ENCODE assay signal across 15 mouse cellular contexts in the genomic region with DNA sequence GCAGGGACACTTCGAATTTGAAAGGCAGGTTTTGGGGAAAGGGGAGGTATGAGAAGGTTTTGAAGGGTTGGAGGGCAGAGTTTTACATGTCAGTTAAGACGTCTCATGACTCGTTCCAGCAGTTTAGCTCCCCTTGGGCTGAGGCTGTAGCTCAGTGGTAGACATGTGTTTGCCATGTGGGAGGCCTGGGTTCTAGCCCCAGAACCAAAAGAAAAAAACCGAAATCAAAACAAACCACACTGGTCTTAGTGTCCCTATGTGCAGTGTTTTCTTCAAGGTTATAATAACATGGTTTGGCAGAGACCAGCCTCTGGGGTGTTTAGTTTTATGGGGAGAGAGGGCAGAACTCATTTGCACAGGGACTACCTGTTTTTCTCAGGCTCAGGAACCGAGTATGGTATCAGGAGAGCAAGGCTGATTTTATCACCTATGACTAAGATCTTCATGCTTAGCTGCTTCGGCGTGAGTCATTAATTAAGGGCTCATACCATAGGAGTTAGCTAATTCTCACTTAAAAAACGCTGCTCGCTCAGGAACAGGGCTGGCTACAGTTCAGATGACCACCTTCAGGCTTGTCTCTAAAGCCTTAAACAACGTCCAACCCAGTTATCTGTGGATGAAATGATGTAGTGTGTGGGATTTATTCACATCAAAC. TPM values are rescaled to one million over a fixed set of nuclear protein-coding genes. Genes with fewer than 3 reads are reported as not detected.
DNase-seq lines count a peak whose midpoint lies in the region; ATAC-seq and TF ChIP-seq lines count a peak whose summit lies in the region.
"Had no signal": no experiment of that assay in that cellular context is flagged by ENCODE, and none has a peak within 500 bp of the region (broad histone marks: within the 10 kb centered on the region; RNA-seq: fewer than 3 reads in every experiment).

No protein-coding gene starts in this region.

- no peak overlapping the region for H3ac ChIP-seq in myocyte (ENCODE audit: control insufficient read depth, insufficient read length)

- H3K36me3 ChIP-seq in kidney, adult 2 months (ENCODE audit: control insufficient read depth, insufficient read depth, low read length): no peaks in the 10 kb centered on the region
- H3K36me3 ChIP-seq in myocyte (ENCODE audit: control insufficient read depth, insufficient read depth): no peaks in the 10 kb centered on the region
- H3K36me3 ChIP-seq in hindbrain, postnatal 0 days (ENCODE audit: insufficient read depth, low read length): no peaks in the 10 kb centered on the region
- H3K36me3 ChIP-seq: midbrain, embryonic 15.5 days had no signal

- TF ChIP-seq POLR2A in kidney, adult 2 months (IDR thresholded peaks at IDR 0.05; ENCODE audit: low read depth, low read length): no peak
- TF ChIP-seq POLR2A in myocyte (IDR thresholded peaks at IDR 0.05; ENCODE audit: insufficient read length, low read depth): no peak
- TF ChIP-seq POLR2A in cerebellum, adult 2 months (IDR thresholded peaks at IDR 0.05; ENCODE audit: borderline replicate concordance, insufficient read depth, low read length): no peak

- POLR2A ChIA-PET in Patski (lab: Charles Lee): interaction anchor here (1.0 to 1.4 kb wide), 2 partner anchors 9 to 26 kb away, joined by 3 to 4 read pairs; no protein-coding TSS in a partner anchor

- H3K4me1 ChIP-seq in kidney, adult 2 months (ENCODE audit: control insufficient read depth, insufficient read depth, low read length): peaks cover 51% of the 10 kb centered on the region
- H3K4me1 ChIP-seq in hindbrain, postnatal 0 days (ENCODE audit: insufficient read depth, low read length): no peaks in the 10 kb centered on the region
- H3K4me1 ChIP-seq in cerebellum, adult 2 months (ENCODE audit: control insufficient read depth, insufficient read depth, low read length): no peaks in the 10 kb centered on the region
- H3K4me1 ChIP-seq: midbrain, embryonic 15.5 days had no signal

- peak overlapping the region; percentile 81 for H3K27ac ChIP-seq in kidney, adult 2 months (ENCODE audit: insufficient read depth, low read depth, low read length)
- no peak overlapping the region for H3K27ac ChIP-seq in hindbrain, postnatal 0 days
- no peak overlapping the region for H3K27ac ChIP-seq in cerebellum, adult 2 months (ENCODE audit: insufficient read depth, low read length)
- H3K27ac ChIP-seq: hindbrain, embryonic 10.5 days; midbrain, embryonic 15.5 days had no signal

- WGBS in kidney, adult 2 months: 21% methylated on average over 10 of the region's 10 CpGs
- WGBS in hindbrain, postnatal 0 days: 62% methylated on average over 10 of the region's 10 CpGs
- 60% methylated on average over 10 of the region's 10 CpGs for WGBS in cerebellum, adult 2 months

- ATAC-seq in Patski: peak; percentile 75
- ATAC-seq in hindbrain, postnatal 0 days: no peak
- ATAC-seq: activated CD4-positive, CD25-positive, alpha-beta regulatory T cell, adult 4 months; forebrain, embryonic 16.5 days; midbrain, embryonic 15.5 days had no signal

- H3K27me3 ChIP-seq in kidney, adult 2 months (replicated peaks; ENCODE audit: control insufficient read depth, insufficient read depth, low read length): no peaks in the 10 kb centered on the region
- H3K27me3 ChIP-seq in Patski (no peaks in the 10 kb centered on the region), myocyte (ENCODE audit: control insufficient read depth, insufficient read depth, insufficient read length) (no peaks in the 10 kb centered on the region)
- no peaks in the 10 kb centered on the region for H3K27me3 ChIP-seq in hindbrain, postnatal 0 days (ENCODE audit: insufficient read depth, low read length)
- no peaks in the 10 kb centered on the region for H3K27me3 ChIP-seq in cerebellum, adult 2 months (ENCODE audit: control insufficient read depth, insufficient read depth, low read length)
- H3K27me3 ChIP-seq: midbrain, embryonic 15.5 days had no signal

- H3K79me2 ChIP-seq in myocyte (ENCODE audit: control insufficient read depth, insufficient read depth): no peaks in the 10 kb centered on the region

- no peak overlapping the region for H3K9ac ChIP-seq in hindbrain, postnatal 0 days (replicated peaks; ENCODE audit: low read length)
- H3K9ac ChIP-seq: midbrain, embryonic 15.5 days had no signal

- H3K9me3 ChIP-seq in hindbrain, postnatal 0 days (ENCODE audit: low read length): no peaks in the 10 kb centered on the region
- H3K9me3 ChIP-seq: hindbrain, embryonic 10.5 days; midbrain, embryonic 15.5 days had no signal

- CTCF ChIA-PET in Patski (lab: Charles Lee): interaction anchor here (0.9 to 1.4 kb wide), 3 partner anchors 9 to 28 kb away, joined by 3 to 4 read pairs (median 3); no protein-coding TSS in a partner anchor

- DNase-seq in kidney, adult 2 months: peak; percentile 75
- DNase-seq in kidney, postnatal 10 days: no peak
- no peak for DNase-seq in Patski (ENCODE audit: low read depth, low spot score)
- DNase-seq in fibroblast of lung, adult 2 months (ENCODE audit: low read depth): peak; percentile 43
- no peak for DNase-seq in ovary, postnatal 14 days (ENCODE audit: low spot score)
- DNase-seq in hindbrain, postnatal 0 days (ENCODE audit: low spot score): no peak
- no peak for DNase-seq in cerebellum, adult 2 months
- DNase-seq: left cerebral cortex, postnatal 4 days; lung, postnatal 14 days; thymus, postnatal 36 days had no signal

- H3K4me3 ChIP-seq in kidney, adult 2 months (ENCODE audit: insufficient read depth, low read depth, low read length): no peak overlapping the region
- peak overlapping the region; percentile 27 for H3K4me3 ChIP-seq in myocyte
- H3K4me3 ChIP-seq in hindbrain, postnatal 0 days (ENCODE audit: low read length): no peak overlapping the region
- no peak overlapping the region for H3K4me3 ChIP-seq in cerebellum, adult 2 months (replicated peaks; ENCODE audit: insufficient read depth, low read depth, low read length)
- H3K4me3 ChIP-seq: hindbrain, embryonic 10.5 days; midbrain, embryonic 15.5 days had no signal

- no peak for TF ChIP-seq CTCF in kidney, adult 2 months (conservative IDR thresholded peaks at IDR 0.05; ENCODE audit: insufficient read depth, insufficient read length, low read depth, low read length)
- no peak for TF ChIP-seq CTCF in Patski (IDR thresholded peaks at IDR 0.05)
- no peak for TF ChIP-seq CTCF in hindbrain, postnatal 0 days (IDR thresholded peaks at IDR 0.05; ENCODE audit: low read depth)
- TF ChIP-seq CTCF in cerebellum, adult 2 months (IDR thresholded peaks at IDR 0.05; ENCODE audit: borderline replicate concordance, insufficient read depth, low read depth, low read length): no peak

- peak overlapping the region; percentile 100 for H3K4me2 ChIP-seq in myocyte (ENCODE audit: low read depth)
- H3K4me2 ChIP-seq in hindbrain, postnatal 0 days (ENCODE audit: low read depth, low read length): no peak overlapping the region
- H3K4me2 ChIP-seq: midbrain, embryonic 15.5 days had no signal

- in situ Hi-C loops in Patski (cut with MboI; ENCODE audit: low pct_unique_long_range_greater_than_20kb): no loop called here

TF ChIP-seq in myocyte, 11 proteins besides CTCF, POLR2A, EP300 and RAD21:
- TF ChIP-seq MYOD1 (IDR thresholded peaks at IDR 0.05; ENCODE audit: control insufficient read depth in 1 of 3, insufficient read length in 2 of 3, low read depth in 2 of 3): no peak
- no peak for TF ChIP-seq REST (IDR thresholded peaks at IDR 0.05; ENCODE audit: insufficient read depth, insufficient read length)
- TF ChIP-seq TCF12 (IDR thresholded peaks at IDR 0.05; ENCODE audit: insufficient read depth, poor library complexity, severe bottlenecking): no peak
- TF ChIP-seq CEBPB (IDR thresholded peaks at IDR 0.05; ENCODE audit: insufficient read depth, poor library complexity, severe bottlenecking): no peak
- no peak for TF ChIP-seq SRF (IDR thresholded peaks at IDR 0.05; ENCODE audit: control insufficient read depth, insufficient read length, low read depth)
- no peak for TF ChIP-seq POLR2AphosphoS2 (IDR thresholded peaks at IDR 0.05; ENCODE audit: insufficient read length, low read depth)
- no peak for TF ChIP-seq E2F4 (IDR thresholded peaks at IDR 0.05; ENCODE audit: insufficient read depth)

RNA-seq across cellular contexts. Expression of a gene that starts 8.9 kb away (rescaled TPM):
- 54.5 and 68.4 TPM in 2 replicates for polyA plus RNA-seq in kidney, adult 2 months (2012; rRNA removed)
- polyA plus RNA-seq in Patski (2021) (86.9 TPM), myocyte (2012; fragmentation: generic; extraction: Trizol) (3.7 TPM)
- 39.3 and 57.2 TPM in 2 replicates for total RNA-seq in hindbrain, postnatal 0 days (2014; rRNA removed)
- 26.1 and 28.8 TPM in 2 replicates for polyA plus RNA-seq in hindbrain, postnatal 0 days (2015; fragmentation: Nextera tagmentation; extraction: Ambion mirVana)
- polyA plus RNA-seq in cerebellum, adult 2 months (2012; rRNA removed): 39.3 and 45.0 TPM in 2 replicates

Comparison
In these comparisons a context has a peak if more than half of its experiments do, and no peak if none do; other contexts are left out.
1. DNase-seq: peak in kidney, adult 2 months (single experiment) and fibroblast of lung, adult 2 months (single experiment); none in kidney, postnatal 10 days (single experiment), Patski (single experiment), ovary, postnatal 14 days (single experiment), hindbrain, postnatal 0 days (single experiment) and cerebellum, adult 2 months (0 of 2).